16 mouse cellular contexts compared by ENCODE assay signal in genomic region chr1:31382192-31382591, GRCm38 (mm10).
"Had no signal": no experiment of that assay in that cellular context is flagged by ENCODE, and none has a peak within 500 bp of the region (broad histone marks: within the 10 kb centered on the region; RNA-seq: fewer than 3 reads in every experiment).

No protein-coding gene starts in this region.

- H3K4me3 ChIP-seq: neural tube, embryonic 12.5 days; neural tube, embryonic 13.5 days; neural tube, embryonic 15.5 days; stomach, embryonic 15.5 days had no signal

- H3K4me1 ChIP-seq: neural tube, embryonic 12.5 days; neural tube, embryonic 13.5 days; neural tube, embryonic 15.5 days; stomach, embryonic 15.5 days had no signal

- DNase-seq: retina, postnatal 1 day; right cerebral cortex, adult 18-20 months; right cerebral cortex, postnatal 14 days; right cerebral cortex, postnatal 25 days; right cerebral cortex, postnatal 4 days; spleen, adult 18-20 months; thymus, adult 18-20 months; thymus, adult 2 months; thymus, postnatal 14 days; thymus, postnatal 25 days; thymus, postnatal 36 days; thymus, postnatal 4 days had no signal
